Mouse (Mus musculus) megakaryocyte, embryonic 14.5 days (primary cell): ENCODE measurements around the gene Dhx9. TPM values are rescaled to one million over a fixed set of nuclear protein-coding genes. Genes with fewer than 3 reads are reported as not detected.
"Not testable (repeated sequence)": the region's sequence is repeated elsewhere in the genome, so short reads cannot be mapped to it uniquely, and the experiment has no call there.

Experiments
- H3K27me3 ChIP-seq: replicated peaks from 2 replicates; pipeline ENCODE3; 2012; ENCODE audit warnings: inconsistent platforms
- H3K36me3 ChIP-seq: replicated peaks from 2 replicates; pipeline ENCODE3; 2012; ENCODE audit warnings: low read length, inconsistent platforms, mixed read lengths
- H3K4me1 ChIP-seq: 2 replicates; pipeline ENCODE4 v1.6.1; 2012; ENCODE audit warnings: inconsistent platforms
- H3K4me3 ChIP-seq: replicated peaks from 2 replicates; pipeline ENCODE3; 2012; ENCODE audit warnings: moderate library complexity, mild to moderate bottlenecking, inconsistent platforms
- H3K9me3 ChIP-seq: 2 replicates; pipeline ENCODE4 v1.6.1; 2012; ENCODE audit warnings: inconsistent platforms
- FLI1 ChIP-seq: IDR thresholded peaks from 2 replicates; pipeline ENCODE4 v1.6.1; 2012; ENCODE audit warnings: low read length, inconsistent platforms, mixed read lengths
- GATA1 ChIP-seq: IDR thresholded peaks from 3 replicates; pipeline ENCODE4 v1.6.1; 2012; ENCODE audit warnings: mixed read lengths, low read length, inconsistent platforms, borderline replicate concordance
- polyA plus RNA-seq: library from polyadenylated mRNA; stranded (reverse); fragments of >175 nt; gene quantifications from 2 replicates; pipeline ENCODE4 v1.2.3, GENCODE M21; 2012; ENCODE audit warnings: low replicate concordance; ENCODE audit not compliant: insufficient read depth

Dhx9 gene
- 0.60 and 13.1 TPM in 2 replicates for polyA plus RNA-seq

- TF ChIP-seq GATA1 (no peak), FLI1 (peak; percentile 77; the same call in 1 of the 2 replicates)
- Histone ChIP-seq H3K36me3 (peaks cover 12% of the 10 kb centered on the region), H3K9me3 (no peaks in the 10 kb centered on the region), H3K4me3 (peak within 1 kb of the TSS; percentile 99), H3K4me1 (peaks cover 44% of the 10 kb centered on the region), H3K27me3 (no peaks in the 10 kb centered on the region)
Measured at GRCm38 (mm10) chr1:153487500-153487879, at the start of gene Dhx9. Dhx9 (minus strand) TSS chr1:153487660.

GRCm38 (mm10) chr1:153535611-153536010 lies 48.2 kb upstream of the Dhx9 start:
- peaks cover 20% of the 10 kb centered on the region for H3K4me1 ChIP-seq
- H3K4me3 ChIP-seq, result no peak overlapping the region
- H3K27me3 ChIP-seq, result no peaks in the 10 kb centered on the region
- no peaks in the 10 kb centered on the region for H3K9me3 ChIP-seq
- TF ChIP-seq FLI1 (no peak), GATA1 (no peak)
- H3K36me3 ChIP-seq, result peaks cover 5% of the 10 kb centered on the region

- not testable (repeated sequence) for H3K36me3 ChIP-seq, H3K4me3 ChIP-seq, H3K9me3 ChIP-seq, H3K27me3 ChIP-seq
- H3K4me1 ChIP-seq, result peaks cover 20% of the 10 kb centered on the region
Measured at GRCm38 (mm10) chr1:153532896-153533295, 45.4 kb upstream of the Dhx9 start.

- Histone ChIP-seq H3K9me3 (no peaks in the 10 kb centered on the region), H3K4me3 (peak overlapping the region; percentile 86), H3K36me3 (peaks cover 5% of the 10 kb centered on the region), H3K4me1 (peaks cover 20% of the 10 kb centered on the region), H3K27me3 (no peaks in the 10 kb centered on the region)
- no peak for TF ChIP-seq GATA1
- no peak for TF ChIP-seq FLI1
Measured at GRCm38 (mm10) chr1:153532234-153532841, 44.9 kb upstream of the Dhx9 start.

GRCm38 (mm10) chr1:153531677-153532233 lies 44.3 kb upstream of the Dhx9 start:
- H3K4me3 ChIP-seq, result peak overlapping the region; percentile 86
- H3K27me3 ChIP-seq, result no peaks in the 10 kb centered on the region
- no peaks in the 10 kb centered on the region for H3K9me3 ChIP-seq
- H3K36me3 ChIP-seq, result peaks cover 5% of the 10 kb centered on the region
- H3K4me1 ChIP-seq, result peaks cover 20% of the 10 kb centered on the region
- TF ChIP-seq GATA1 (no peak), FLI1 (no peak)

GRCm38 (mm10) chr1:153522116-153522515 lies 34.7 kb upstream of the Dhx9 start:
- Histone ChIP-seq H3K9me3 (no peaks in the 10 kb centered on the region), H3K36me3 (peaks cover 4% of the 10 kb centered on the region), H3K4me1 (no peaks in the 10 kb centered on the region), H3K27me3 (no peaks in the 10 kb centered on the region), H3K4me3 (no peak overlapping the region)
- TF ChIP-seq GATA1, result no peak

- Histone ChIP-seq H3K4me1 (peaks cover 1% of the 10 kb centered on the region; the same call in 1 of the 2 replicates), H3K4me3 (no peak overlapping the region), H3K36me3 (peaks cover 13% of the 10 kb centered on the region), H3K9me3 (no peaks in the 10 kb centered on the region), H3K27me3 (no peaks in the 10 kb centered on the region)
- TF ChIP-seq GATA1, result no peak
- TF ChIP-seq FLI1, result no peak
Measured at GRCm38 (mm10) chr1:153515368-153515767, 27.9 kb upstream of the Dhx9 start.

GRCm38 (mm10) chr1:153510330-153511009 lies 23.0 kb upstream of the Dhx9 start:
- H3K27me3 ChIP-seq, result no peaks in the 10 kb centered on the region
- H3K4me1 ChIP-seq, result peaks cover 5% of the 10 kb centered on the region; the same call in 1 of the 2 replicates
- TF ChIP-seq GATA1 (no peak), FLI1 (no peak)
- H3K9me3 ChIP-seq, result no peaks in the 10 kb centered on the region
- H3K36me3 ChIP-seq, result peaks cover 13% of the 10 kb centered on the region
- H3K4me3 ChIP-seq, result no peak overlapping the region

- H3K9me3 ChIP-seq, H3K4me3 ChIP-seq, H3K36me3 ChIP-seq, H3K4me1 ChIP-seq, H3K27me3 ChIP-seq: not testable (repeated sequence)
Measured at GRCm38 (mm10) chr1:153509569-153509968, 22.1 kb upstream of the Dhx9 start.

GRCm38 (mm10) chr1:153509012-153509411 lies 21.6 kb upstream of the Dhx9 start:
- H3K36me3 ChIP-seq, result peaks cover 3% of the 10 kb centered on the region
- no peaks in the 10 kb centered on the region for H3K9me3 ChIP-seq
- TF ChIP-seq GATA1, result no peak
- TF ChIP-seq FLI1, result no peak
- peaks cover 5% of the 10 kb centered on the region; the same call in 1 of the 2 replicates for H3K4me1 ChIP-seq
- H3K27me3 ChIP-seq, result no peaks in the 10 kb centered on the region
- H3K4me3 ChIP-seq, result no peak overlapping the region

GRCm38 (mm10) chr1:153506266-153506665 lies 18.8 kb upstream of the Dhx9 start:
- peaks cover 6% of the 10 kb centered on the region for H3K36me3 ChIP-seq
- no peak overlapping the region for H3K4me3 ChIP-seq
- peaks cover 13% of the 10 kb centered on the region for H3K4me1 ChIP-seq
- TF ChIP-seq FLI1, result no peak
- no peaks in the 10 kb centered on the region for H3K27me3 ChIP-seq
- no peaks in the 10 kb centered on the region for H3K9me3 ChIP-seq
